Mouse (Mus musculus) ES-Bruce4 (cell line): ENCODE data around the gene Fbxo7. TPM values are rescaled to one million over a fixed set of nuclear protein-coding genes. Genes with fewer than 3 reads are reported as not detected.

Experiments used
- H3K27ac ChIP-seq: 2 replicates; pipeline ENCODE4 v1.5.1; 2012; ENCODE audit warnings: low read length, inconsistent platforms; ENCODE audit not compliant: insufficient read depth
- H3K27me3 ChIP-seq: 2 replicates; pipeline ENCODE4 v1.6.1; 2012; ENCODE audit warnings: mild to moderate bottlenecking, low read length, inconsistent platforms; ENCODE audit not compliant: control insufficient read depth, poor library complexity, insufficient read depth, severe bottlenecking
- H3K36me3 ChIP-seq: 2 replicates; pipeline ENCODE4 v1.6.1; 2012; ENCODE audit warnings: inconsistent platforms, mild to moderate bottlenecking, low read length, moderate library complexity; ENCODE audit not compliant: control insufficient read depth, poor library complexity, insufficient read depth, severe bottlenecking
- H3K4me1 ChIP-seq: one replicate; pipeline ENCODE4 v1.8.1; 2011; ENCODE audit warnings: low read length; ENCODE audit not compliant: control insufficient read depth, insufficient read depth
- H3K4me3 ChIP-seq: 2 replicates; pipeline ENCODE4 v1.5.1; 2011; ENCODE audit warnings: low read depth, mild to moderate bottlenecking, low read length
- H3K9ac ChIP-seq: 2 replicates; pipeline ENCODE4 v1.6.1; 2012; ENCODE audit warnings: low read depth, mild to moderate bottlenecking, inconsistent platforms; ENCODE audit not compliant: poor library complexity, severe bottlenecking
- H3K9me3 ChIP-seq: replicated peaks from 2 replicates; pipeline ENCODE4 v1.6.1; 2012; ENCODE audit warnings: mild to moderate bottlenecking, low read length, inconsistent platforms; ENCODE audit not compliant: control insufficient read depth, poor library complexity, insufficient read depth, severe bottlenecking
- CTCF ChIP-seq: IDR thresholded peaks from one replicate; pipeline ENCODE4 v1.8.1; 2011; ENCODE audit warnings: low read depth, low read length
- EP300 ChIP-seq: IDR thresholded peaks from 2 replicates; pipeline ENCODE4 v1.6.1; 2011; ENCODE audit warnings: low read depth, low read length; ENCODE audit not compliant: insufficient read depth
- POLR2A ChIP-seq: IDR thresholded peaks from one replicate; pipeline ENCODE4 v1.8.1; 2011; ENCODE audit warnings: low read length; ENCODE audit not compliant: insufficient read depth
- polyA plus RNA-seq: library from polyadenylated mRNA; stranded (reverse); fragments of >200 nt; gene quantifications from 2 replicates; pipeline ENCODE4 v1.2.4, GENCODE M21; 2011; ENCODE audit warnings: low read depth; ENCODE audit not compliant: missing spikeins, insufficient read depth, insufficient read length

Fbxo7 gene
- 20.5 and 22.2 TPM in 2 replicates for polyA plus RNA-seq

GRCm38 (mm10) chr10:86021749-86022473 is at the start of gene Fbxo7:
TSS of gene Fbxo7 (plus strand) at chr10:86021972.
- Histone ChIP-seq H3K4me1 (peaks cover 6% of the 10 kb centered on the region), H3K27me3 (no peaks in the 10 kb centered on the region), H3K36me3 (peaks cover 2% of the 10 kb centered on the region; the same call in 1 of the 2 replicates), H3K27ac (peak within 1 kb of the TSS; percentile 90), H3K9ac (peak within 1 kb of the TSS; percentile 86), H3K9me3 (no peaks in the 10 kb centered on the region), H3K4me3 (peak within 1 kb of the TSS; percentile 91)
- TF ChIP-seq EP300 = peak; percentile 11; the same call in 1 of the 2 replicates
- TF ChIP-seq CTCF = peak; percentile 86
- no peak for TF ChIP-seq POLR2A

- TF ChIP-seq EP300 = no peak
- no peak for TF ChIP-seq CTCF
- no peak for TF ChIP-seq POLR2A
- Histone ChIP-seq H3K4me3 (no peak overlapping the region), H3K36me3 (no peaks in the 10 kb centered on the region)
These were observed 48.9 kb upstream of the Fbxo7 start for GRCm38 (mm10) chr10:85972915-85973314.

GRCm38 (mm10) chr10:85989412-85990115 is 32.2 kb upstream of the Fbxo7 start:
- Histone ChIP-seq H3K4me3 (no peak overlapping the region), H3K4me1 (no peaks in the 10 kb centered on the region), H3K27ac (no peak overlapping the region), H3K9me3 (no peaks in the 10 kb centered on the region), H3K27me3 (no peaks in the 10 kb centered on the region), H3K9ac (no peak overlapping the region), H3K36me3 (no peaks in the 10 kb centered on the region)
- no peak for TF ChIP-seq CTCF
- TF ChIP-seq POLR2A = no peak
- TF ChIP-seq EP300 = no peak

More at GRCm38 (mm10) chr10:85972915-85973314, 48.9 kb upstream of the Fbxo7 start:
- Histone ChIP-seq H3K9ac (no peak overlapping the region), H3K27me3 (no peaks in the 10 kb centered on the region), H3K9me3 (no peaks in the 10 kb centered on the region), H3K4me1 (no peaks in the 10 kb centered on the region), H3K27ac (no peak overlapping the region)

GRCm38 (mm10) chr10:85992412-85992811 is 29.4 kb upstream of the Fbxo7 start:
- no peaks in the 10 kb centered on the region for H3K36me3 ChIP-seq
- H3K4me3 ChIP-seq = no peak overlapping the region
- H3K27ac ChIP-seq = no peak overlapping the region
- no peaks in the 10 kb centered on the region for H3K9me3 ChIP-seq
- no peaks in the 10 kb centered on the region for H3K4me1 ChIP-seq
- TF ChIP-seq POLR2A (no peak), CTCF (no peak), EP300 (no peak)
- no peak overlapping the region for H3K9ac ChIP-seq
- H3K27me3 ChIP-seq = no peaks in the 10 kb centered on the region

GRCm38 (mm10) chr10:85993836-85994235 is 27.9 kb upstream of the Fbxo7 start:
- H3K9me3 ChIP-seq = no peaks in the 10 kb centered on the region
- H3K36me3 ChIP-seq = no peaks in the 10 kb centered on the region
- no peak for TF ChIP-seq POLR2A
- no peak for TF ChIP-seq EP300
- H3K27me3 ChIP-seq = no peaks in the 10 kb centered on the region
- no peak overlapping the region for H3K9ac ChIP-seq
- H3K27ac ChIP-seq = no peak overlapping the region
- no peaks in the 10 kb centered on the region for H3K4me1 ChIP-seq
- H3K4me3 ChIP-seq = no peak overlapping the region

- Histone ChIP-seq H3K27ac (no peak overlapping the region), H3K9ac (no peak overlapping the region), H3K9me3 (no peaks in the 10 kb centered on the region), H3K4me3 (no peak overlapping the region), H3K4me1 (no peaks in the 10 kb centered on the region), H3K27me3 (no peaks in the 10 kb centered on the region), H3K36me3 (no peaks in the 10 kb centered on the region)
- TF ChIP-seq POLR2A (no peak), CTCF (no peak), EP300 (no peak)
These were observed 27.1 kb upstream of the Fbxo7 start for GRCm38 (mm10) chr10:85994543-85995104.
